14 mouse cellular contexts compared by ENCODE assay signal in the genomic region with DNA sequence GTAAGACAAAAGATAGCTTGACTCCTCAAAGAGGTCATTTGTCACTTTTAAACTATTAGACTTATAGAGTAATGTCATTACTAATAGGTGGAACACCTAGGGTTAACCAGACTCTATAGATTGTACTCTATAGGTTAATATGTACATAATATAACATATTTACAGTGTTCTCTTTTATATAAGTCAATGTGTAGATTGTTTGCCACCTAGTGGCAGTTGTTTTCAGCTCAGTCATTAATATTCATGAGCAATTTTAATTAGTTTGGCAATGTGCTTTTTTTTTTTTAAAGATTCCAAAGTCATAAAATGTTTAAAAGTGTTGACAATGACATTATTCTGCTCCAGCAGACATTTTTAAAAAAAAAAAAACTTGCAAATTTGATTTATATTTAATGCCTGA.
DNase-seq lines count a peak whose midpoint lies in the region; TF ChIP-seq lines count a peak whose summit lies in the region.
"Had no signal": no experiment of that assay in that cellular context is flagged by ENCODE, and none has a peak within 500 bp of the region (broad histone marks: within the 10 kb centered on the region; RNA-seq: fewer than 3 reads in every experiment).

No protein-coding gene starts in this region.

- H3K4me3 ChIP-seq in heart, adult 2 months: no peak overlapping the region
- H3K4me3 ChIP-seq in heart, embryonic 10.5 days: no peak overlapping the region
- H3K4me3 ChIP-seq: heart, embryonic 15.5 days; lung, embryonic 15.5 days had no signal

- no peaks in the 10 kb centered on the region for H3K9me3 ChIP-seq in heart, embryonic 10.5 days
- H3K9me3 ChIP-seq: heart, embryonic 15.5 days; lung, embryonic 15.5 days had no signal

- TF ChIP-seq EP300 in heart, adult 2 months (IDR thresholded peaks at IDR 0.05; ENCODE audit: insufficient read depth, low read depth, low read length): no peak

- H3K79me2 ChIP-seq in heart, adult 2 months (replicated peaks; ENCODE audit: control insufficient read depth, insufficient read depth, low read length): no peaks in the 10 kb centered on the region

- no peak for TF ChIP-seq POLR2A in heart, adult 2 months (IDR thresholded peaks at IDR 0.05; ENCODE audit: insufficient read depth, low read depth, low read length)

- no peaks in the 10 kb centered on the region for H3K4me1 ChIP-seq in heart, adult 2 months (ENCODE audit: control insufficient read depth, insufficient read depth, low read length)
- H3K4me1 ChIP-seq in heart, embryonic 10.5 days: no peaks in the 10 kb centered on the region
- H3K4me1 ChIP-seq: heart, embryonic 15.5 days; lung, embryonic 15.5 days had no signal

- no peak overlapping the region for H3K27ac ChIP-seq in heart, adult 2 months
- H3K27ac ChIP-seq in heart, embryonic 10.5 days: no peak overlapping the region
- H3K27ac ChIP-seq: heart, embryonic 15.5 days; lung, embryonic 15.5 days had no signal

- TF ChIP-seq CTCF in heart, adult 2 months (IDR thresholded peaks at IDR 0.05): peak; percentile 53

- H3K27me3 ChIP-seq in heart, adult 2 months (ENCODE audit: control insufficient read depth, insufficient read depth, low read length): no peaks in the 10 kb centered on the region
- no peaks in the 10 kb centered on the region for H3K27me3 ChIP-seq in heart, embryonic 10.5 days (ENCODE audit: insufficient read depth, poor library complexity, severe bottlenecking)
- H3K27me3 ChIP-seq: heart, embryonic 15.5 days; lung, embryonic 15.5 days had no signal

- no peak for DNase-seq in heart, adult 2 months
- no peak for DNase-seq in heart, embryonic 10.5 days (ENCODE audit: low spot score)
- DNase-seq in left cerebral cortex, postnatal 14 days (ENCODE audit: low spot score in 2 of 2): peak; percentile 7 to 12
- no peak for DNase-seq in left cerebral cortex, adult 9 months (ENCODE audit: low spot score in 2 of 2)
- peak; percentile 55 for DNase-seq in CD4-positive, CD25-positive, alpha-beta regulatory T cell, adult 2 months (ENCODE audit: low read depth, low spot score)
- peak; percentile 50 for DNase-seq in induced T-regulatory cell, adult 2 months (ENCODE audit: low read depth)
- no peak for DNase-seq in layer of hippocampus, adult 11-12 months (ENCODE audit: low spot score)
- DNase-seq in layer of hippocampus, postnatal 25 days (ENCODE audit: extremely low spot score in 1 of 2, low spot score in 1 of 2): no peak
- DNase-seq: cerebellum, postnatal 36 days; left cerebral cortex, postnatal 4 days; spleen, adult 18-20 months; thymus, adult 2 months had no signal

- intact Hi-C loops in heart, adult 2 months (cut with DNase I): loop anchor here (5.0 kb wide), 1 partner anchor 168 kb away; no protein-coding TSS in a partner anchor
- intact Hi-C loops in left cerebral cortex, postnatal 14 days (cut with DNase I): loop anchor here (5.0 kb wide), 1 partner anchor 168 kb away; no protein-coding TSS in a partner anchor

- H3K36me3 ChIP-seq in heart, adult 2 months (ENCODE audit: control insufficient read depth, insufficient read depth, low read length): no peaks in the 10 kb centered on the region
- H3K36me3 ChIP-seq in heart, embryonic 10.5 days: no peaks in the 10 kb centered on the region
- H3K36me3 ChIP-seq: heart, embryonic 15.5 days; lung, embryonic 15.5 days had no signal

- H3K9ac ChIP-seq in heart, adult 2 months (ENCODE audit: low read depth, low read length): no peak overlapping the region
- H3K9ac ChIP-seq: heart, embryonic 15.5 days; lung, embryonic 15.5 days had no signal

Comparison
In these comparisons a context has a peak if more than half of its experiments do, and no peak if none do; other contexts are left out.
1. DNase-seq: peak in left cerebral cortex, postnatal 14 days (2 of 2), CD4-positive, CD25-positive, alpha-beta regulatory T cell, adult 2 months (single experiment) and induced T-regulatory cell, adult 2 months (single experiment); none in heart, adult 2 months (0 of 2), heart, embryonic 10.5 days (single experiment), left cerebral cortex, adult 9 months (0 of 2), layer of hippocampus, adult 11-12 months (single experiment) and layer of hippocampus, postnatal 25 days (0 of 2).